ENCODE assay signal across 11 mouse cellular contexts in the genomic region with DNA sequence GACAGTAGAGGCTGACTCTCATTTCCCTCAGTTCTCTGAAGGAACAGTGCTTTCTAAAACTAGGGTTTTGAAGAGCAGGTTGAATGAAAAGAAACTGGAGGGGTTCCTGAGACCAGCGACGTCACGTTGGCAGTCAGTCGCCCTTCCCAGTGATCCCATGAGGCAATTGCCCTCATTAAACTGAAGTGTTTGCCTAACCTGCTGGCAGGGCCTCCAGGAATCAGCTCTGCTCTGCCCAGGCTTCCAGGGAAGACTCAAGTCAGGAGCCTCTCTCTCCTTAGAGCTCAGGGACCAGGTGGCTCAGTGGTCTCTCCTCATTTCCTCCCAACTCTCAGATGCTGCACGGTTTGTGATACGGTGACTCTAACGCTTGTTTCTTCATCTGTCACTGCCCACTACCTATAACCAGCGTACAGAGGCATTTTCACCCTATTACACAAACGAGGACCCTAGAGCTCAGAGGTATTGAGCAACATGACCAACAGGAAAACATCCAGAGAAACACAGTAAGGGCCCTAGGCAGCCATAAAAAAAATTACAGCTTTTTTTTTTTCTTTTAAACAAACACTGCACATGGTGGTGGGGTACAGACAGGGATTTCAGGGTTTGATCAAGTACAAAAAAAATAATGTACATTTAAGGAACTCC.
DNase-seq lines count a peak whose midpoint lies in the region; ATAC-seq and TF ChIP-seq lines count a peak whose summit lies in the region.
"Had no signal": no experiment of that assay in that cellular context is flagged by ENCODE, and none has a peak within 500 bp of the region (broad histone marks: within the 10 kb centered on the region; RNA-seq: fewer than 3 reads in every experiment).

No protein-coding gene starts in this region.

- WGBS in heart, embryonic 13.5 days, result 69% methylated on average over 9 of the region's 9 CpGs
- WGBS in embryonic facial prominence, embryonic 10.5 days, result 87% methylated on average over 9 of the region's 9 CpGs
- WGBS in intestine, postnatal 0 days, result 51% methylated on average over 9 of the region's 9 CpGs
- WGBS in forebrain, embryonic 11.5 days, result 91% methylated on average over 9 of the region's 9 CpGs

- TF ChIP-seq CTCF in intestine, postnatal 0 days (IDR thresholded peaks at IDR 0.05; ENCODE audit: low read depth), result no peak

- peak overlapping the region; percentile 45; the same call in 1 of the 2 replicates for H3K9ac ChIP-seq in heart, embryonic 13.5 days
- no peak overlapping the region for H3K9ac ChIP-seq in intestine, postnatal 0 days (ENCODE audit: low read depth, low read length)
- no peak overlapping the region for H3K9ac ChIP-seq in forebrain, embryonic 11.5 days (ENCODE audit: low read length)
- H3K9ac ChIP-seq: embryonic facial prominence, embryonic 15.5 days had no signal

- H3K27me3 ChIP-seq in heart, embryonic 13.5 days (replicated peaks), result no peaks in the 10 kb centered on the region
- no peaks in the 10 kb centered on the region for H3K27me3 ChIP-seq in embryonic facial prominence, embryonic 10.5 days (replicated peaks; ENCODE audit: low read depth, poor library complexity, severe bottlenecking)
- H3K27me3 ChIP-seq in intestine, postnatal 0 days (replicated peaks; ENCODE audit: control insufficient read depth, insufficient read depth, low read length), result no peaks in the 10 kb centered on the region
- H3K27me3 ChIP-seq in forebrain, embryonic 11.5 days (ENCODE audit: control insufficient read depth, insufficient read depth, low read length), result no peaks in the 10 kb centered on the region
- H3K27me3 ChIP-seq: embryonic facial prominence, embryonic 15.5 days had no signal

- no peak for DNase-seq in heart, adult 18-20 months
- DNase-seq in embryonic facial prominence, embryonic 10.5 days (ENCODE audit: low spot score), result no peak
- DNase-seq in lung, postnatal 36 days, result peak; percentile 87
- DNase-seq in forebrain, embryonic 11.5 days (ENCODE audit: low spot score), result no peak
- DNase-seq: cerebellum, postnatal 10 days; kidney, adult 9 months had no signal

- 0 out of 2 replicates have a peak overlapping the region, but pooled peaks have one; percentile 7 for H3K4me2 ChIP-seq in heart, embryonic 13.5 days
- no peak overlapping the region; the same call in 1 of the 2 replicates for H3K4me2 ChIP-seq in intestine, postnatal 0 days (replicated peaks; ENCODE audit: low read depth)
- H3K4me2 ChIP-seq in forebrain, embryonic 11.5 days (ENCODE audit: low read depth, low read length, severe bottlenecking), result no peak overlapping the region
- H3K4me2 ChIP-seq: embryonic facial prominence, embryonic 15.5 days had no signal

- peaks cover 79% of the 10 kb centered on the region for H3K4me1 ChIP-seq in heart, embryonic 13.5 days
- H3K4me1 ChIP-seq in embryonic facial prominence, embryonic 10.5 days, result peaks cover 36% of the 10 kb centered on the region
- no peaks in the 10 kb centered on the region; the same call in none of the 2 replicates for H3K4me1 ChIP-seq in intestine, postnatal 0 days (replicated peaks; ENCODE audit: control insufficient read depth, insufficient read depth, low read length)
- peaks cover 3% of the 10 kb centered on the region; the same call in 1 of the 2 replicates for H3K4me1 ChIP-seq in forebrain, embryonic 11.5 days (replicated peaks; ENCODE audit: control insufficient read depth, insufficient read depth, low read length)

- H3K4me3 ChIP-seq in heart, embryonic 13.5 days, result no peak overlapping the region
- no peak overlapping the region for H3K4me3 ChIP-seq in embryonic facial prominence, embryonic 10.5 days
- H3K4me3 ChIP-seq in intestine, postnatal 0 days (ENCODE audit: low read depth, low read length), result no peak overlapping the region
- no peak overlapping the region for H3K4me3 ChIP-seq in forebrain, embryonic 11.5 days (ENCODE audit: low read depth, low read length)
- H3K4me3 ChIP-seq: embryonic facial prominence, embryonic 15.5 days; megakaryocyte, embryonic 14.5 days had no signal

- H3K36me3 ChIP-seq in heart, embryonic 13.5 days, result no peaks in the 10 kb centered on the region
- no peaks in the 10 kb centered on the region for H3K36me3 ChIP-seq in embryonic facial prominence, embryonic 10.5 days (replicated peaks)
- H3K36me3 ChIP-seq in intestine, postnatal 0 days (ENCODE audit: control insufficient read depth, insufficient read depth), result no peaks in the 10 kb centered on the region
- H3K36me3 ChIP-seq in forebrain, embryonic 11.5 days (ENCODE audit: control insufficient read depth, insufficient read depth, low read length), result no peaks in the 10 kb centered on the region
- H3K36me3 ChIP-seq: embryonic facial prominence, embryonic 15.5 days had no signal

- no peaks in the 10 kb centered on the region for H3K9me3 ChIP-seq in heart, embryonic 13.5 days
- H3K9me3 ChIP-seq in embryonic facial prominence, embryonic 10.5 days, result no peaks in the 10 kb centered on the region
- H3K9me3 ChIP-seq in intestine, postnatal 0 days (ENCODE audit: control insufficient read depth), result no peaks in the 10 kb centered on the region
- H3K9me3 ChIP-seq in forebrain, embryonic 11.5 days (ENCODE audit: control insufficient read depth, low read length), result no peaks in the 10 kb centered on the region
- H3K9me3 ChIP-seq: embryonic facial prominence, embryonic 15.5 days; megakaryocyte, embryonic 14.5 days had no signal

- no peak for ATAC-seq in heart, embryonic 13.5 days (ENCODE audit: extremely low read depth, insufficient number of reproducible peaks, low FRiP score, low TSS enrichment)
- ATAC-seq in intestine, postnatal 0 days, result peak; percentile 50
- no peak for ATAC-seq in forebrain, embryonic 11.5 days (replicated peaks; ENCODE audit: low FRiP score)
- no peak for ATAC-seq in megakaryocyte-erythroid progenitor cell, adult 5-6 weeks (replicated peaks; ENCODE audit: low FRiP score, low TSS enrichment, poor library complexity, severe bottlenecking)

- peak overlapping the region; percentile 64 for H3K27ac ChIP-seq in heart, embryonic 13.5 days (replicated peaks)
- 0 out of 2 replicates have a peak overlapping the region, but pooled peaks have one; percentile 20 for H3K27ac ChIP-seq in embryonic facial prominence, embryonic 10.5 days (replicated peaks)
- no peak overlapping the region for H3K27ac ChIP-seq in intestine, postnatal 0 days (ENCODE audit: low read depth, low read length)
- H3K27ac ChIP-seq in forebrain, embryonic 11.5 days (ENCODE audit: low read depth, low read length), result no peak overlapping the region

Comparison
In these comparisons a context has a peak if more than half of its experiments do, and no peak if none do; other contexts are left out.
1. H3K27ac ChIP-seq: peak in heart, embryonic 13.5 days (single experiment) and embryonic facial prominence, embryonic 10.5 days (single experiment); none in intestine, postnatal 0 days (single experiment) and forebrain, embryonic 11.5 days (single experiment).